Mouse (Mus musculus) mouse trophoblast stem cell (cell line): ENCODE measurements around the gene Rnf135.
"Not testable (repeated sequence)": the region's sequence is repeated elsewhere in the genome, so short reads cannot be mapped to it uniquely, and the experiment has no call there.

ENCODE experiments used
- in situ Hi-C, 2 experiments: fragments of 300-500 bp; cut with MseI, MboI; formaldehyde crosslinking; loops; 2 replicates in 1 of 2; 3 replicates in 1 of 2; pipeline ENCODE4 v1.15.1; 2025

The Rnf135 gene

DNA sequence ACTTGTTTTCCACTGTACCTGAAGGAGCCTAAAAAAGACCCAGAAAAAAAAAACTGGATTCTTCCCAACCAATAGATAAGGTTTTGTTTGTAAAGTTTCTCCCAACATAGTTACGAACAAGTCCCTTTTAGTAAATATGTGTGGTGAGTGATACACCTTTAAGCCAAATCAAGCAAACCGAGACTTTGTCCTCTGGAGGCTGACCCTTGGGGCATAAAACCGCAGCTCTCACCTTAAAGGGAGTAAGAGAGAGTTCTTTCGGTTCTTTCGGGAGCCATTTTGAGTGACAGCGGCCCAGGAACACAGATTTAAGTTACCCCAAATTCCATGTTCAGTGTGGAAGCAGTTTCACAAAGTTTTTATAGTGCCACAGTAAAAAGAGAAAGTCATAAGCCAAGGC lies 18.6 kb downstream of the Rnf135 start:
- in situ Hi-C loops, result no loop called here

DNA sequence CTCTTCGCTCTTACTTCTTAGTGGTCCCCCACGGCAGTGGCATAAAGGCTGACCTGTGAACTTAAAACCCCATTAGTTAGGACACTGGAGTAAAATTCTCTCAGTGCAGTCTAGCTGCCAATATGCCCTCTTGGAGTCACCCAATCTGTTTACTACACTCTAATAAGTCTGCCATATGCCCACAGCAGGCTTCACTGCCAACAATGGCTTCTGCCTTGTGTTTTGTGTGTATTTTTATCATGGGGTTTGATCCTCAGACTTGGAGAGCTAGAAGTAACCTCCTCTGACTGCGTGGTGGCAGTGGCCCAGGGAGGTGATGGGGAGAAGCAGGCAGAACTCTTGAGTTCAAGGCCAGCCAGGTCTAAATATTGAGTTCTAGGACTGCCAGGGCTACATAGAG lies 20.4 kb downstream of the Rnf135 start:
- in situ Hi-C loops, result no loop called here

DNA sequence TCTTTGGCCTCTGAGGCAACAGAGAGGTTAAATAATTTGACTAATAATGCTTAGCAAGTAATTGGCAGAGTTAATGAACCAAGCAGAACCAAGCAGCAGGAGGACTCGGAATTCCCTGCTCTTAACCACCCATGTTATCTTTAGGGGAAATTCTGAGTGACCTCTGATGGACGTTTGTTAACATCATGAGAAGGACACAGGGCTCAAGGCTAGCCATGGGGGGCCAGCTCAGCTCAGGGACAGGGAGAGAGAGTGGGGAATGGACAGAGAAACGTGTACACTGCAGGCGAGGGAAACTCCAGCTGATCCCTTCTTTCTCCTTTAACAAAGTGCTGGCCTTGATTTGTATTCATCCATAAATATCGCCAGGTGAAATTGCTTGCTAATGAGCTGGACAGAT lies 21.3 kb downstream of the Rnf135 start:
- in situ Hi-C loops, result no loop called here

DNA sequence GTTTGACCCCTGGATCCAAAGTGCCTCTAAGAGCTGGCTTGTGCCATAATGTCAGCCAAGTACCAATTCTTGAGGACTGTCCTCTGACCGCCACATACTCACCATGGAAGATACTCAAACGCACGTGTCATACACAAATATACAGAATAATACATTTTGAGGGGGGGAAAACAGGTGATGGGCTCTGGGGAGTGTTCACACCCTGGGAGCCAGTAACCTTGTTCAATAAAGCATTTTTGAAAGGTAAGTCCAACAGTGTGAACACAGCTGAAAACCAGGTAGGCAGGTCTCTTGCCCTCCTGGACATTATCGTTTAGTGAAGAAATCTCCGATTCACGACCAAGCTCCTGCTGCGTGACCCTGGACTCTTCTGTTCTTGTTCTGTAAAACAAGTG lies 24.8 kb downstream of the Rnf135 start:
- in situ Hi-C loops, result no loop called here

DNA sequence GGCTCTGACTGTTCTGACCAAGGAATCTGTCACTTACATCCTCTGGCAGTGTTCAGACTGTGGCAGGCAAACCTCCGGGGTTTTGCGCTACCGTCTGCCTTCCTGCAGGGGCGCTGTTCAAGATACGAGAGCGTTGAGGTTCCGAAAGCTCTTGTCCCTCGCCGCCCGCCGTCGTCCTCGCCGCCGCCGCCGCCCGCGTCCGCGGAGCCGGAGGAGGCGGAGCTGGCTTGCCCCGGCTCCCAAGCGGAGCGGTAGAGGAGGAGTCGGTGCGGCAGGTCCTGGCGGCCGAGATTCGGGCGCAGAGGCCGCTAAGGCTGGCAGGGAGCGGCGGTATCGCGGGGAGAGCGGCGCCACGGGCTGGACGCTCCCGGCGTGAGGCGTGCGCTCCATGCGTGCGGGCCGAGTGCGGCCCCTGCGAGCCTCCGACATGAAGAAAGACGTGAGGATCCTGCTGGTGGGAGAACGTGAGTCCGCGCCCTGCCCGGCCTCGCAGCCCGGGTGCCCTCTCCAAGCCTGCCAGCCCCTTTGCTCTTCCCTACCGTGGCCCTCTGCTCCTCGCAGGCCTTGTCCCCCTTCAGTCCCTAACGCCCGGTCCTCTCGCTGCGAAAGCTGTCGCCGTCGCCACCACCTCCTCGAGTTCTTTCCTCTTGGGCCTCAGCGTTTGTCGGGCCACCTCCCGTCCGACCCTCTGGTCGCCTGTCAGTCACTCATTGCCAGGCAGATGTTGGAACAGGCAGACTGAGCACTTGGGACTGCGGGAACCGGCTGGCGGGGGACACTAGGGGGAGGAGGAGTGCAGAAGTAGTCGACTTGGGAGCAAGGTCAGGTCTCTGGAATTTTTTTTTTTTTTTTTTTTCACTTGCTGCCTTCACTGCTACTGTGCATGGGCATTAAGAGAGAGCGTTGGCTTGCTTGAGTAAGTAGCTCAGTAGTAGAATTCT lies 25.5 kb downstream of the Rnf135 start, which contains the start of gene Rhot1:
Gene Rhot1 (plus strand): TSS at position 160 of the 941 bp plus-strand sequence.
- in situ Hi-C loops, result no loop called here

DNA sequence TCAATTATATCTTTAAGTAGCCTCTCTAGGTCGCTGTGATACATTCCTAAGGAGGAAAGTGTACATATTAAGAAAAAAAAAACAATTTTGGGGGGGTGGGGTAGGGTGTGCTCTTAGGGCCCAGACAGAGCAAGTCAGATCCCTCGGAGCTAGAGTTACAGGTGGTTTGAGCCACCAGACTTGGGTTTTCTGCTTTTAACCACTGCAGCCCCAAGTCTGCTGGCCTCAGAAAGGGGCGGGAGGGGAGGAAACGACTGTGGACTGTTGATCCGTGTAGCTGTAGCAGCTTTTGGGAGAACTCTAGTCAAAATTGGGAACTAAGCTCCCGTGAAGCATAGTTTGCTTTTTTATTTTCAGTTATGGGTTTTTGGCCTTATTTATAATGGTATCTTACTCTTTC lies 26.7 kb downstream of the Rnf135 start:
- in situ Hi-C loops, result no loop called here

DNA sequence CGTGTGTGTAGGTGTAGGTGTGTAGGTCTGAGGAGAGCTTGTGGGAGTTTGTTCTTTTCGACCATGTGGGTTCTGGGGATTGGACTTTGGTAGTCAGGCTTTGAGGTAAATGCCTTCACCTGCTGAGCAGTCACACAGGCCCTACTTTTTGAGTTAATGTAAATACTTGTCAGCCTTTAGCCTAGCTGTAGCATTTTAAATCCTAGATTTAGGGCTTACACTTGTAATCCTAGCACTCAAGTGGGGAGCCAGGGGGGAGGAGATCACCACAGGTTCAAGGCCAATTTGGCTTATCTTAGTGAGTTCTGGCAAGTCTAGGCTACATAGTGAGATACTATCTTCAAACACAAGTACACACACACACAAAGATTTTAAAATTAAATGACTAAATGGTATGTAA lies 28.6 kb downstream of the Rnf135 start:
- in situ Hi-C loops, result no loop called here

DNA sequence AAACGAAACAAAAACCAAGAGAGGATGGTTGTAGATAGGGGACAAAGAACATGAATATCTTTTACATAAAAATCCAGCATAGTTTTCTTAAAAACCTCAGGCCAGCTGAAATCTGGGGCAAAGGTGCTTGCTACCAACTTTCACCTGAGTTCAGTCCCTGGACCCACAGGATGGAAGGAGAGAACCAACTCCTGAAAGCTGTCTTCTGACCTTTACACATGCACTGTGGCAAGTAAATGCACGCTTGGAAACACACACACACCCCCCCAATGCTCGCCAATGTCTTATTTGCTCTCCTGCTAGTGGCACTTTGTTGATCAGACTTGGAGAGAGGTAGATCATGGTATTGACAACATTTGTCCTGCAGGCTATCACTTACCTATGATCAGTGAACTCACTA lies 31.6 kb downstream of the Rnf135 start:
- in situ Hi-C loops, result no loop called here

DNA sequence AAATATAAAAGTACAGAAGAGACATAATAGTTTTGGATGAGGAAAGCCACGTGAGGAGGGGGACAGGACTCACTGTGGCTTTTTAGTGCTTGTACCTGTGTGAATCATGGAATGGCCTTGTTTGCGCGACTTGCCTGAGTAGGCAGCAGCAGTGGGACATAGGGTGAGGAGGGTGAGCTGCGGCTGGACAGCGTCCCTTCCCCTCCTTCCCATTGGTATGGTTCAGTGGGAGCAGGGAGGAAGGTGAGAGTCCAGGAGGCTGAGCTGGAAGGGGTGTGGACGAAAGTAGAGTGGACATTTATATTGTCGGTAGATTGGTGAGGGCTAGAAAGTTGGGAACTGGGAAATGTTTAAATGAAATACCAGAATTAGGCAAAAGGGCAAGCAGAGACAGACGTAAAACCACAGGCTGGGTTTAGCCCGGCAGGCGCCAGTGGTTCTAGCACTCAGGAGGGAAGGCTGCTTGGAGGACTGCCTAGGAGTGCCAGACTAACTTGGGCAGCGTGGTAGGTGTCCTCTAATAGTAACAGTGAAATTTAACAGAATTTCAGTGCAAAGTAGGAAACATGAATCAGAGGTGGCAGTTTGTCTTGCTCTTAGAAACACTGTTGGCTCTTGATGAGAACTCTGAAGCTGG lies 35.1 kb downstream of the Rnf135 start:
- in situ Hi-C loops, result no loop called here

DNA sequence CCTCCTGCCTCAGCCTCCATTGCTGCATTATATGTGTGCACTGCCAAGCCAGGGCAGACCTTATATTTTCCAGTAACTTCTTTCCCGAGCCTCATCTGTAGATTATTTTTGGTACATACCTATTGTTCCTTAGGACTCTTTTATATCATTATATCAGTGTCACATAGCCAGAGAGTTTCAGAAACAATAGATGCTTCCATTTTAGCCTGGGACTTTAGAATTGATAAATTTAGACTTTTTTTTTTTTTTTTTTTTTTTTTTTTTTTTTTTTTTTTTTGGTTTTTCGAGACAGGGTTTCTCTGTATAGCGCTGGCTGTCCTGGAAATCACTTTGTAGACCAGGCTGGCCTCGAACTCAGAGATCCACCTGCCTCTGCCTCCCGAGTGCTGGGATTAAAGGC lies 46.4 kb downstream of the Rnf135 start:
- in situ Hi-C loops, result not testable (repeated sequence)

DNA sequence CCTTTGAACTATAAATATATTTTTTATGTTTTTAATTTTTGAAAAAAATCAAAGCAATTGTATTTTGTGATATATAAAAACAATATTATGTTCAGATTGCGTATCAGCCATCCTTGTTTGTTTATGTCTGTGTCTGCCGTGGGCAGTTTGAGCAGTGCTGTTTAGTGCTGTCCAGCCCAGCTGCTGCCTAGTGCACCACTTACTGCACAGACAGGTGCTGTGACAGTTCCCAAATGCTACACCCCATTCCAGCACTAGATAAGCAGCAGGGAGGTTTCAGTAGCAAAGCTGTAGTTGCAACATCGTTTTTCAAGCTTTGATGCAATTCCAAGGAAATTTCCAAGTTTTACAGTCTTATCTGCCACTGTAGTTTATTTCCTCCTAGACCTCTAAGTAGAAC lies 53.6 kb downstream of the Rnf135 start:
- in situ Hi-C loops, result no loop called here

DNA sequence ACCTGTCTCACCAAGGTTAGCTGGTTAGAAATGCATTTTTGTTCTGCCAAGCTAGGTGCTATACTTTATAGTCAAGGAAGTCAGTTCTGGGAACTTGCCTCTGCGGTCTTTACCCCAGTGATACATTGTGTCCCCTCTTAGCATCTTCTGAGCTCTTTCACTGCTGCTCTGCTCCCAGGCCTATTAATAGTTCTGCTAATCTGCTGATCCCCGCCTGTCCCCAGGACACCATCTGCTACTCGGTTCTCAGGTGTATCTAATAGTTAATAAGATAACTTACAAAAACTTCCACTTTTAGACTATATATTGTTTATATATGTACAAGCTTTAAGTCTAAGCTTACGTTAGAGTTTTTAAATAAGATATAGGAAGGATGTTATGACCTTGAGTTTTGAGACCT lies 54.7 kb downstream of the Rnf135 start:
- in situ Hi-C loops, result no loop called here

DNA sequence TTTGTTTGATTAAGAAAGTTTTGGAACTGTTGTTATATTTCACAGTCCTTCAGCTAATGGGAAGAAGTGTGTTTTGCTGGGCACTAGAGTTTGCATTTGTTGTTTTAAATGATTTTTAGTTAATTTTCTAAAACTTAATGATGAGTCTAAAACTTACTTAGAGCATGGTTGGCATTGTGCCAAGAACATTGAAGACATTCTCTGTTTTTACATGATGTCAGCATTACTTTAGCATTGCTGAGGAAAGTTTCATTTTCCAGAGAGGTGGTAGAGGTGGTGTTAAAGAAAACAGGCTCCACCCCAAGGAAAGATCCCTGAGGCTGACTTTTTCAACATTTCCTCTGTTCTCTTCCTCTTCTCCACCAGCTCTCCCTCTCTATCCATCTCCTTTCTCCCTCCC lies 63.4 kb downstream of the Rnf135 start:
- in situ Hi-C loops, result no loop called here

DNA sequence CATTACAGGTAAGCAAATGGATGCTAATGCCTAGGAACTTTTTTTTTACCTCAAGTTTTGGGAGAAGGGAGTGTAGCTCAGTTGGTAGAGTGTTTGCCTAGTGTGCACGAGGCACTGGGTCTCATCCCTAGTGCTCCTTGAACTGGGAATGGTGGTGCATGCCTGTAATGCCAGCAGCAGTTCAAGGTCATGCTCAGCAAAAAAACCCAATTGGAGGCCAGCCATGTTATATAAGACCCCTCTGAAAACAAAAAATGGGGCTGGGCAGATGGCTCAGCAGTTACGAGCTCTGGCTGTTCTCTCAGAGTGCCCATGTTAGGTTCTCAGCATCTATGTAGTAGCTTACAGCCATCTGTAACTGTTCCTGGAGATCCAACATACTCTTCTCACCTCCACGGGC lies 64.9 kb downstream of the Rnf135 start:
- in situ Hi-C loops, result no loop called here
